Mouse (Mus musculus) embryonic fibroblast, embryonic 13.5 days (primary cell): ENCODE data around the gene Ankrd39.

ENCODE experiments used
- CTCF ChIP-seq: IDR thresholded peaks from 2 replicates; pipeline ENCODE4 v1.5.1; 2011; ENCODE audit warnings: mild to moderate bottlenecking, control low read depth, low read length, moderate library complexity, borderline replicate concordance; ENCODE audit not compliant: insufficient read depth
- POLR2A ChIP-seq: IDR thresholded peaks from 2 replicates; pipeline ENCODE4 v1.6.1; 2011; ENCODE audit warnings: low read depth, mild to moderate bottlenecking, control low read depth, low read length, moderate library complexity

DNA sequence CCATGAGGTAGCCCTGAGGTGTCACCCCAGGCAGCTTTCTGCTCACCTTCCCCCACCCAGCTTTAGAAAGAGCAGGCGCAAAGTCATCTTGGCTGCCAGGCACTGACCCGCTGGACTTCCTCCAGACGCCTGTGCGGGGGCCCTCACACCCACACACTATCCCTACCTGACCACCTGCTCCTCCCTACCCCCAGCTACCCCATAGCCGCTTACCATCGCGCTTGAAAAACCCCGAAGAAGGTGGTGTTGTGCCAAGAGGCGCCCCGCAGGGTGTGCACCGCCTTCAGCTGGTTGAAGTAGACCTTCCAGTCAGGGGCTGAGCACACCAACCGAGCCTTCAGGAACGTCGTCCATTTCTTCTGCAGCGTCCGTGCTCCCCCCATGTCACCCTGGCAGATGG is 5.3 kb upstream of the Ankrd39 start:
- TF ChIP-seq CTCF (no peak), POLR2A (no peak)
